Mouse (Mus musculus) midbrain, embryonic 10.5 days (tissue): ENCODE results near the gene Slc43a3. TPM values are rescaled to one million over a fixed set of nuclear protein-coding genes. Genes with fewer than 3 reads are reported as not detected.
A peak's percentile ranks its signal among the peaks of the same experiment; 100 is the strongest.

Experiments
- DNase-seq: peaks from one replicate; pipeline ENCODE4 v3.0.0-alpha.2; 2017; ENCODE audit warnings: low spot score
- H3K27ac ChIP-seq: fragments of 300-500 bp; sonication (generic); replicated peaks from 2 replicates; pipeline ENCODE4 v1.5.1; 2016; ENCODE audit warnings: mild to moderate bottlenecking
- H3K27me3 ChIP-seq: fragments of 300-500 bp; sonication (generic); 2 replicates; pipeline ENCODE4 v1.6.1; 2016; ENCODE audit warnings: low read depth, mild to moderate bottlenecking; ENCODE audit not compliant: poor library complexity, severe bottlenecking
- H3K36me3 ChIP-seq: fragments of 300-500 bp; sonication (generic); 2 replicates; pipeline ENCODE4 v1.6.1; 2016; ENCODE audit warnings: mild to moderate bottlenecking, moderate library complexity
- H3K4me1 ChIP-seq: fragments of 300-500 bp; sonication (generic); 2 replicates; pipeline ENCODE4 v1.6.1; 2016
- H3K4me3 ChIP-seq: fragments of 300-500 bp; sonication (generic); 2 replicates; pipeline ENCODE4 v1.5.1; 2016; ENCODE audit warnings: mild to moderate bottlenecking, moderate library complexity
- H3K9me3 ChIP-seq: fragments of 300-500 bp; sonication (generic); replicated peaks from 2 replicates; pipeline ENCODE4 v1.6.1; 2016; ENCODE audit warnings: mild to moderate bottlenecking
- WGBS: fragments of 180-500 bp; shearing (Covaris S2); methylation state at CpG from one replicate; pipeline ENCODE4 v1.1.7; 2016; 5-methylcytosine and 5-hydroxymethylcytosine counted together
- polyA plus RNA-seq: library from polyadenylated mRNA; unstranded; fragments of >200 nt; fragmentation: Nextera tagmentation; extraction: Ambion mirVana; gene quantifications from 2 replicates; pipeline ENCODE4 v1.2.1, GENCODE M21; 2016

The Slc43a3 gene
- polyA plus RNA-seq, 1 experiment from 2014 or later: 24.7 TPM

DNA sequence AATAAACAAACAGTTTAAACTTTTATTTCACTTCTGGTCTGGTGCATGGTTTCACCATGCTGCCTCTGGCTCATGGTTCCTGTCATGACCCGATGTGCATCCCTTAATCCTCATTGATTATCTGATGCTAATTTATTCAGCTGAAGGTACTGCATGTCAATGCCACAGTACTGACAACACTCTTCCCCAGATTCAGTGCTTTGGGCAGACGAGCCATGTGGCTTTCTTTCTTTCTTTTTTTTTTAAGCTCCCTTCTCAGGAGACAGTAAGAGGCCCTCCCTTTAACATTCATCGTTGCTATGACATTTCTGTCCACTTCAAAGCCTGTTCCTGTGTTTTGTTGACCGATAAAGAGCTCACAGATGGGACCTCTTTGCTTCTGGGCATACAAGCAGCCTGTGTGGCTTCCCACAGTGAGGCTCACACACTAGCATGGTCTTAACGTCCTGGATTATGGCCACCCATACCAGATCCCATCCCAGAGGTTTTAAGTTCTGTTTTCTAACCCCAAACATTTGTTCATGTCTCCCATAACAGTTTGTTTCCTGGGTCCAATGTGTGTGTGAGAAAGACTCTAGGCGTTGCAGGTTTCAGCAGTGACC is 26.6 kb downstream of the Slc43a3 start:
- peak; percentile 25 for DNase-seq
- no peaks in the 10 kb centered on the region for H3K9me3 ChIP-seq
- no peaks in the 10 kb centered on the region for H3K36me3 ChIP-seq
- no peaks in the 10 kb centered on the region for H3K27me3 ChIP-seq
- H3K4me3 ChIP-seq: no peak overlapping the region
- peak overlapping the region; percentile 65 for H3K27ac ChIP-seq
- H3K4me1 ChIP-seq: peaks cover 28% of the 10 kb centered on the region
- WGBS: 28% methylated on average over 6 of the region's 6 CpGs

DNA sequence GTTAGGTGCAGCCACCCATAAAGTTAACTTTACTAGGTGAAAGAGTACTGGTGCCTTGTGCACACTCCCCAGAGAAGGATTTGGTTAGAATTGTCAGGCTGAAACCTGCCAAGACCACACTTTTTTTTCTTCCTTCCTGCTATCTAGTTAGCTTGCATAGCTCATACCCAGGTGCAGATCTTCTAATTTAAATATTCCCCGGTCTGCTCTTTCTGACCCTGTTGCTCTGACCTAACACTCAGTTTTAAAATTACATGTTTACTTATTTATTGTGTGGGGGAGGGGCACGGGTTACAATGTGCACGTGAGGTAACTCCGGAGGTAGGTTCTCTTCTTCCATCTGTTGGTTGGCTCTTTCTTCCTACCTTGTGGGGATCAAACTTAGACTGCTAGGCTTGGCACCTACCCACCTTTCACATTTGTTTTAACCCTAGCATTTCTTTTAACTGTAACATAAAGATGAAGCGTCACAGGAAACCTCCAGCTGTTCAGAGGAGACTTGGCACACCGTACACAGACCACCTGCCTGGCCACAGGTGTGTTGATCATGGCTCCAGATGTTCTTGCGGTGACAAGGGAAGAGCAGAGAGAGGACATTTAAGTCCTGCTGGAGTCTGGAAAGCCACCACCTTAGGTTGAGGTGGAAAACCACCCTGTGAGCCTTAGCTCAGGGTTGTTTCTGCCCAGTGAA is 27.9 kb downstream of the Slc43a3 start:
- Histone ChIP-seq H3K4me3 (no peak overlapping the region), H3K9me3 (no peaks in the 10 kb centered on the region), H3K36me3 (no peaks in the 10 kb centered on the region), H3K4me1 (peaks cover 28% of the 10 kb centered on the region), H3K27me3 (no peaks in the 10 kb centered on the region), H3K27ac (peak overlapping the region; percentile 65)
- WGBS: 91% methylated on average over 7 of the region's 7 CpGs
- DNase-seq: no peak

DNA sequence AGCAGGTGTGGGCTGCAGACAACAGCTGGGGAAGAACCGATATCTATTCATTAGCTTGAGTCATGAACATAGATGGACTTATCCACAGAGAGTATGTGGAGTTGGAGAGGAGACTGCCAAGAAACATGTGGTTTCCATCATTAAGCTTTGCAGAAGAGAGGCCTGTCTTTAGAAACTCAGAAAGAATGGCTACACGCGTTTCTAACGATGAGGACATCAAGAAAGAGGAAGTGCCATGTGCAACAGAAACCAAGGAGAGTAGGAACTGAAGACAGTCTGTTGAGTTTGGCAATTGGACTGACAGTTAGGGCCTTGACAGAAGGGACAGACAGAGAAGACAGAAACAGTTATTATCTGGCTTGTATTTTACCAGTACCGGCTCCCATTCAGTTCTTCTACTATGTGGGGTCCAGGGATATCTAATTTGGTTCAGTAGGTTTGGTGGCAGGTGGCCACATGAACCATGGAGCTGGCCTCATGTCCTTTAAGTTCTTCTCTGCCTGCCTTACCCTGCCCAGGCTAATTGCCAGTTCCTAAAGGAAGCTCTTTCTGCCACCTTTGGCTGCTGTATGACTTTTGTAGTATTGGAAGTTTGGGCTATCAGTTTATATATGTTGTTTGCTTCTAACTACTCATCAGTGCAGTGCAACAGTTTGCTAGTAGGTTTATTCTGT is 31.1 kb downstream of the Slc43a3 start:
- 90% methylated on average over 5 of the region's 5 CpGs for WGBS
- no peaks in the 10 kb centered on the region for H3K27me3 ChIP-seq
- H3K4me1 ChIP-seq: peaks cover 16% of the 10 kb centered on the region
- no peak overlapping the region for H3K4me3 ChIP-seq
- no peaks in the 10 kb centered on the region for H3K9me3 ChIP-seq
- no peak for DNase-seq
- H3K36me3 ChIP-seq: no peaks in the 10 kb centered on the region
- no peak overlapping the region for H3K27ac ChIP-seq

DNA sequence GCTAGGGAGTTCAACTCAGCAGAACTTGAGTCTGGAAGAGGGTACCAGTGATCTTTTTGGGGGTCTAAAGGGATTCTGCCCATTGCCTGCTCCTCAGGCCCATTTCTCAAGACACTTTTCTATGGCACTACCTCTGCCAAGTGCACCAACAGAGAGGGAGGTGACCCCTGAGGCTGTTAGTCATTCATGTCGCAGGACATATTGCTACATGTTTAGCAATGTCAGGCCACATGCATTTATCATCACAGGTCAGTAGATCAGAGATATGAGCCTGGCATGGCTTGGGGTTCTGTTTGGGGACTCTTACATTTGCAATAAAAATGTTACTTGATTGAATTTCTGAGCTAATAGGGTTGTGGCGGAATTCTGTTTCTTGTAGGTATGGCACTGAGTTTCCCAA is 39.2 kb downstream of the Slc43a3 start:
- Histone ChIP-seq H3K4me3 (no peak overlapping the region), H3K27ac (no peak overlapping the region), H3K9me3 (no peaks in the 10 kb centered on the region), H3K4me1 (no peaks in the 10 kb centered on the region), H3K36me3 (no peaks in the 10 kb centered on the region), H3K27me3 (no peaks in the 10 kb centered on the region)
- WGBS: 86% methylated on average over 2 of the region's 2 CpGs
- no peak for DNase-seq

GRCm38 (mm10) chr2:84980188-84980587 is 43.8 kb downstream of the Slc43a3 start, which contains the start of gene Prg2:
TSS of gene Prg2 (plus strand) at chr2:84980461.
- DNase-seq: no peak
- H3K27me3 ChIP-seq: no peaks in the 10 kb centered on the region
- WGBS: 41% methylated on average over 1 of the region's 1 CpGs
- no peaks in the 10 kb centered on the region for H3K36me3 ChIP-seq
- no peak within 1 kb of the TSS for H3K4me3 ChIP-seq
- no peaks in the 10 kb centered on the region for H3K9me3 ChIP-seq
- no peak within 1 kb of the TSS for H3K27ac ChIP-seq
- H3K4me1 ChIP-seq: no peaks in the 10 kb centered on the region

DNA sequence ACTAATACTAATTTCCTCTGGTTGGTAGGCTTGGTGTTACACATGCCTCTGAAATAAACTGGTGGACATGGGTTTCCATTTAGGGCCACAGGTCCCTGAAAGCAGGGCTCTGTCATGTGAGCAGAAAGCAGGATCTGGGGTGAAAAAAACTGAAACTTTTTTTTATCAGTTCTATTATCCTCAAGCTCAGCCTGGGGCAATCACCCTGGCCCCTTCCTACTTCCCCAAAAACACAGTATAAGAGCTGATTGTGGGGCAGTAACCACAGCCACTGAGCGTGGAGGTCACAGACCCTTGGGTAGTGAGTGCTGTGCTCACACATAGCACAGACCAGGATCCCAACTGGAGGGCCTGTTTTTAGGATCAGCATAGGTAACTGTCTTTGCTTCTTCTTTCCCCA is 51.6 kb downstream of the Slc43a3 start, which contains the start of gene Prg3:
TSS of gene Prg3 (plus strand) at position 286 of the 400 bp plus-strand sequence.
- Histone ChIP-seq H3K4me3 (no peak within 1 kb of the TSS), H3K27me3 (no peaks in the 10 kb centered on the region), H3K36me3 (no peaks in the 10 kb centered on the region), H3K27ac (no peak within 1 kb of the TSS), H3K4me1 (no peaks in the 10 kb centered on the region), H3K9me3 (no peaks in the 10 kb centered on the region)
- 88% methylated on average over 1 of the region's 1 CpGs for WGBS
- no peak for DNase-seq

GRCm38 (mm10) chr2:84996376-84996775 is 60.0 kb downstream of the Slc43a3 start:
- WGBS: 90% methylated on average over 2 of the region's 2 CpGs
- no peaks in the 10 kb centered on the region for H3K36me3 ChIP-seq

GRCm38 (mm10) chr2:84999486-85000181 is 63.3 kb downstream of the Slc43a3 start:
- Histone ChIP-seq H3K9me3 (no peaks in the 10 kb centered on the region), H3K27ac (no peak overlapping the region), H3K36me3 (no peaks in the 10 kb centered on the region), H3K4me3 (no peak overlapping the region), H3K27me3 (no peaks in the 10 kb centered on the region), H3K4me1 (no peaks in the 10 kb centered on the region)
- no peak for DNase-seq
- WGBS: 84% methylated on average over 3 of the region's 3 CpGs

More at GRCm38 (mm10) chr2:84996376-84996775, 60.0 kb downstream of the Slc43a3 start:
- no peak overlapping the region for H3K4me3 ChIP-seq
- H3K27me3 ChIP-seq: no peaks in the 10 kb centered on the region
- no peaks in the 10 kb centered on the region for H3K4me1 ChIP-seq
- H3K27ac ChIP-seq: no peak overlapping the region
- H3K9me3 ChIP-seq: no peaks in the 10 kb centered on the region
- no peak for DNase-seq

- H3K27me3 ChIP-seq: no peaks in the 10 kb centered on the region
- no peak for DNase-seq
- H3K36me3 ChIP-seq: no peaks in the 10 kb centered on the region
- no peaks in the 10 kb centered on the region for H3K9me3 ChIP-seq
- 81% methylated on average over 13 of the region's 13 CpGs for WGBS
- H3K4me3 ChIP-seq: no peak overlapping the region
- no peak overlapping the region for H3K27ac ChIP-seq
- H3K4me1 ChIP-seq: no peaks in the 10 kb centered on the region
Measured at GRCm38 (mm10) chr2:85001497-85001896, 65.1 kb downstream of the Slc43a3 start.

- Histone ChIP-seq H3K9me3 (no peaks in the 10 kb centered on the region), H3K4me3 (no peak overlapping the region), H3K36me3 (no peaks in the 10 kb centered on the region), H3K27ac (no peak overlapping the region), H3K27me3 (no peaks in the 10 kb centered on the region), H3K4me1 (no peaks in the 10 kb centered on the region)
- WGBS: 86% methylated on average over 7 of the region's 8 CpGs
- no peak for DNase-seq
Measured at GRCm38 (mm10) chr2:85002575-85002974, 66.2 kb downstream of the Slc43a3 start.

DNA sequence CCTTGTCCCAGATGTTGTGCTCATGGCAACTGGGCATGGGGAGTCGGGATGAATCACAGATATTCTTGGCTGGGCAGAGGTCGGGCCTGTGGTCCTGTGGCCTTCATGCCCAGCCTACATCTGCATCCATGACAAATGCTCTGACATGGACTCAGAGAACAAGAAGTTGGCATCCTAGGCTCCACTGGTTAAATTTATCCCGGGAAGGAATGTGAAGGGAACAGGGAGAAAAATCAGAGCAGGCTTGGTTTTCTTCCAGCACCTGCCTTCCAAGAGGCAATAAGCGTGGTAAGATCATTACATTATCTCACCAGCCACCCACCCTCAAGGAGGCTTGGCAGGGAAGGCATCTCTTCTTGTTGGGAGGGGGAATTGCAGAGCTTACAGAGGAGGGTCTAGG is 68.0 kb downstream of the Slc43a3 start:
- no peak for DNase-seq
- H3K4me1 ChIP-seq: no peaks in the 10 kb centered on the region

GRCm38 (mm10) chr2:85006600-85006999 is 70.2 kb downstream of the Slc43a3 start:
- Histone ChIP-seq H3K27me3 (no peaks in the 10 kb centered on the region), H3K27ac (no peak overlapping the region)
- WGBS: 85% methylated on average over 7 of the region's 7 CpGs

More for the DNA sequence above, 68.0 kb downstream of the Slc43a3 start:
- Histone ChIP-seq H3K27ac (no peak overlapping the region), H3K27me3 (no peaks in the 10 kb centered on the region), H3K9me3 (no peaks in the 10 kb centered on the region), H3K4me3 (no peak overlapping the region), H3K36me3 (no peaks in the 10 kb centered on the region)
- WGBS: 90% methylated on average over 4 of the region's 4 CpGs

More at GRCm38 (mm10) chr2:85006600-85006999, 70.2 kb downstream of the Slc43a3 start:
- no peak for DNase-seq
- no peaks in the 10 kb centered on the region for H3K36me3 ChIP-seq
- no peaks in the 10 kb centered on the region for H3K4me1 ChIP-seq
- H3K9me3 ChIP-seq: no peaks in the 10 kb centered on the region
- H3K4me3 ChIP-seq: no peak overlapping the region
